Comparison of ENCODE assay signal across 8 mouse cellular contexts in the genomic region with DNA sequence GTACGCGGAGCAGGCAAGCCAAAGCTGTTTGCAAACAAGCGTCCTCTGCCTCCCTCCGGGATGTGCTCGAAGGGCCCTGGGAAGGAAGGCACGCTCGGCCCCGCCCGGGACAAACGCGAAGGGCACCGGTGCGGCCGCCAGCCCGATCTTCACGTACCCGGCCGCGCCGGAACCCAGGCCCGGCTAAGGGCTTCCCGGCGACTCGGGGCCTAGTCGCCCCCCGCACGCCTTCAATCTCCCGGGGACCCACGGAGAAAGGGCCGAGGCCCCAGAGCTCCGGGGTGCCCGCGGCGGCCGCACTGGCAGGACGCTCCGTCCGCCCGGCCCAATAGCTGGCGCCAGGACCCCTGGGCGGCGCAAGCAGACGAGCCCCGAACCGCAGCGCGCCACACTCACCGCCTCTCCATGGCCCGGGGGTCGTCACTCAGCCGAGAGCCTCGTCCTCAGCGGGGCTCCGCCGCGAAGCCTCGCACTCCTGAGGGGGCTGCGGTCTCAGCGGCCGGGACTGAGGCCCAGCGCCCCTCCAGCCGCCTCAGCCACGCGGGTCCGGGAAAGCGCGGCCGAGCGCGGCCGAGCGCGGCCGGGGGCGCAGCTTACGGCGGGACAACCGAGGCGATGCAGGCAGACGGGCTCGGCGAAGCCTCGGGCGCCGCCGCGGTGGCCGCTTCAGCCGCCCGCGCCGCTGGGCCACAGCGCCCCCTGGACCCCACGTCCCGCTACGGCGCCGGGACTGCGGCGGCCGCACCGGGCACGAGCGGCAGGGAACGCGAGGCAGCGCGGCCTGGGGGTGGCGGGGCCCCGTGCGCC. TPM values are rescaled to one million over a fixed set of nuclear protein-coding genes. Genes with fewer than 3 reads are reported as not detected.
A peak's percentile ranks its signal among the peaks of the same experiment; 100 is the strongest.
DNase-seq lines count a peak whose midpoint lies in the region; ATAC-seq and TF ChIP-seq lines count a peak whose summit lies in the region.

Gene Zfyve9 (minus strand): TSS at position 742 of the 807 bp plus-strand sequence.

- peak within 1 kb of the TSS; percentile 99 for H3K9ac ChIP-seq in embryonic facial prominence, embryonic 11.5 days (replicated peaks; ENCODE audit: low read length)
- H3K9ac ChIP-seq in limb, embryonic 15.5 days, result peak within 1 kb of the TSS; percentile 98
- peak within 1 kb of the TSS; percentile 94 for H3K9ac ChIP-seq in midbrain, embryonic 16.5 days (ENCODE audit: low read depth, low read length)

- peak; percentile 86 for DNase-seq in embryonic facial prominence, embryonic 11.5 days (ENCODE audit: low spot score)
- DNase-seq in heart, adult 8-10 months (ENCODE audit: low spot score), result peak; percentile 51
- peak; percentile 70 to 73 for DNase-seq in kidney, adult 8-10 months
- peak; percentile 19 to 64 for DNase-seq in spleen, adult 2 months (ENCODE audit: low read depth in 1 of 2, low spot score in 2 of 2)

- H3K27ac ChIP-seq in embryonic facial prominence, embryonic 11.5 days (replicated peaks; ENCODE audit: low read depth, low read length), result peak within 1 kb of the TSS; percentile 87
- H3K27ac ChIP-seq in limb, embryonic 15.5 days, result peak within 1 kb of the TSS; percentile 97
- peak within 1 kb of the TSS; percentile 94 for H3K27ac ChIP-seq in midbrain, embryonic 16.5 days (ENCODE audit: low read length)
- peak within 1 kb of the TSS; percentile 57 for H3K27ac ChIP-seq in spleen, adult 2 months (ENCODE audit: insufficient read depth, low read length)

- peak within 1 kb of the TSS; percentile 62 for H3K4me3 ChIP-seq in erythroblast, embryonic 14.5 days (replicated peaks)
- H3K4me3 ChIP-seq in embryonic facial prominence, embryonic 11.5 days (ENCODE audit: low read depth, low read length), result peak within 1 kb of the TSS; percentile 90
- peak within 1 kb of the TSS; percentile 94 for H3K4me3 ChIP-seq in limb, embryonic 15.5 days
- peak within 1 kb of the TSS; percentile 77 for H3K4me3 ChIP-seq in midbrain, embryonic 16.5 days (ENCODE audit: low read depth, low read length)
- H3K4me3 ChIP-seq in spleen, adult 2 months (ENCODE audit: extremely low read depth, insufficient read depth, insufficient read length), result peak within 1 kb of the TSS; percentile 65

- ATAC-seq in erythroblast, adult 5-6 weeks (replicated peaks; ENCODE audit: low FRiP score, poor library complexity, severe bottlenecking), result no peak
- peak; percentile 91 for ATAC-seq in embryonic facial prominence, embryonic 11.5 days (replicated peaks; ENCODE audit: insufficient number of reproducible peaks, low FRiP score, low TSS enrichment, low read depth)
- peak; percentile 92 for ATAC-seq in limb, embryonic 15.5 days (ENCODE audit: insufficient number of reproducible peaks, low FRiP score, low TSS enrichment, low read depth)
- ATAC-seq in midbrain, embryonic 16.5 days, result peak; percentile 90

- peak; percentile 24; the same call in 1 of the 2 replicates for TF ChIP-seq CTCF in spleen, adult 2 months (IDR thresholded peaks at IDR 0.05; ENCODE audit: extremely low read depth, insufficient read depth, insufficient read length, insufficient replicate concordance)

- peaks cover 3% of the 10 kb centered on the region; the same call in 1 of the 2 replicates for H3K9me3 ChIP-seq in erythroblast, embryonic 14.5 days (ENCODE audit: control insufficient read depth, low read length)
- H3K9me3 ChIP-seq in embryonic facial prominence, embryonic 11.5 days (replicated peaks; ENCODE audit: control insufficient read depth, low read length), result no peaks in the 10 kb centered on the region
- H3K9me3 ChIP-seq in limb, embryonic 15.5 days, result no peaks in the 10 kb centered on the region
- H3K9me3 ChIP-seq in midbrain, embryonic 16.5 days (replicated peaks; ENCODE audit: control insufficient read depth, low read length, poor library complexity, severe bottlenecking), result no peaks in the 10 kb centered on the region

- H3K4me1 ChIP-seq in erythroblast, embryonic 14.5 days (ENCODE audit: control insufficient read depth), result peaks cover 9% of the 10 kb centered on the region
- no peaks in the 10 kb centered on the region for H3K4me1 ChIP-seq in embryonic facial prominence, embryonic 11.5 days (ENCODE audit: control insufficient read depth, insufficient read depth, low read length)
- H3K4me1 ChIP-seq in limb, embryonic 15.5 days, result no peaks in the 10 kb centered on the region
- peaks cover 8% of the 10 kb centered on the region for H3K4me1 ChIP-seq in midbrain, embryonic 16.5 days (ENCODE audit: control insufficient read depth, insufficient read depth, low read length)
- H3K4me1 ChIP-seq in spleen, adult 2 months (ENCODE audit: control insufficient read depth, insufficient read depth, insufficient read length), result peaks cover 7% of the 10 kb centered on the region; the same call in 1 of the 2 replicates

- peaks cover 66% of the 10 kb centered on the region for H3K27me3 ChIP-seq in erythroblast, embryonic 14.5 days (ENCODE audit: control insufficient read depth)
- no peaks in the 10 kb centered on the region for H3K27me3 ChIP-seq in embryonic facial prominence, embryonic 11.5 days (ENCODE audit: control insufficient read depth, insufficient read depth, low read length)
- H3K27me3 ChIP-seq in limb, embryonic 15.5 days, result no peaks in the 10 kb centered on the region
- H3K27me3 ChIP-seq in midbrain, embryonic 16.5 days (ENCODE audit: control insufficient read depth, insufficient read depth, low read depth, low read length), result no peaks in the 10 kb centered on the region
- peaks cover 13% of the 10 kb centered on the region for H3K27me3 ChIP-seq in spleen, adult 2 months (ENCODE audit: control insufficient read depth, insufficient read depth, low read length)

- no peaks in the 10 kb centered on the region for H3K36me3 ChIP-seq in erythroblast, embryonic 14.5 days (ENCODE audit: control insufficient read depth)
- no peaks in the 10 kb centered on the region for H3K36me3 ChIP-seq in embryonic facial prominence, embryonic 11.5 days (replicated peaks; ENCODE audit: control insufficient read depth, insufficient read depth, low read depth, low read length)
- H3K36me3 ChIP-seq in limb, embryonic 15.5 days, result no peaks in the 10 kb centered on the region
- no peaks in the 10 kb centered on the region for H3K36me3 ChIP-seq in midbrain, embryonic 16.5 days (ENCODE audit: control insufficient read depth, insufficient read depth, low read length)
- no peaks in the 10 kb centered on the region for H3K36me3 ChIP-seq in spleen, adult 2 months (ENCODE audit: control insufficient read depth, insufficient read depth, low read length)

- H3K4me2 ChIP-seq in embryonic facial prominence, embryonic 11.5 days (ENCODE audit: low read depth, low read length), result peak within 1 kb of the TSS; percentile 76
- peak within 1 kb of the TSS; percentile 60 for H3K4me2 ChIP-seq in limb, embryonic 15.5 days
- H3K4me2 ChIP-seq in midbrain, embryonic 16.5 days (ENCODE audit: low read length), result peak within 1 kb of the TSS; percentile 50

- no peak for TF ChIP-seq POLR2A in spleen, adult 2 months (IDR thresholded peaks at IDR 0.05; ENCODE audit: low read depth, low read length)

- 0% methylated on average over 91 of the region's 111 CpGs for WGBS in embryonic facial prominence, embryonic 11.5 days
- WGBS in limb, embryonic 15.5 days, result under 1% methylated on average over 108 of the region's 111 CpGs
- under 1% methylated on average over 80 of the region's 111 CpGs for WGBS in midbrain, embryonic 16.5 days
- WGBS in spleen, adult 2 months, result 2% methylated on average over 88 of the region's 111 CpGs

RNA-seq across cellular contexts. Expression of gene Zfyve9, which starts in this region (rescaled TPM):
- not detected in 2 replicates for polyA plus RNA-seq in erythroblast, embryonic 14.5 days (2012)
- 1.3 TPM in 1 of 2 replicates, not detected in the other for total RNA-seq in erythroblast, adult 5-6 weeks (2015; ENCODE audit: low replicate concordance)
- 1.7 and 1.8 TPM in 2 replicates for total RNA-seq in erythroblast, adult 5-6 weeks (2017; ENCODE audit: low replicate concordance)
- 3.7 and 3.8 TPM in 2 replicates for polyA plus RNA-seq in embryonic facial prominence, embryonic 11.5 days (2014; fragmentation: Nextera tagmentation; extraction: Ambion mirVana)
- total RNA-seq in heart, adult 8-10 months (2022), result 10 to 100 TPM; 26.8 to 30.7 (median 29.0) TPM
- 5.0 and 6.3 TPM in 2 replicates for polyA plus RNA-seq in limb, embryonic 15.5 days (2015; fragmentation: Nextera tagmentation; extraction: Ambion mirVana)
- 5.7 and 6.3 TPM in 2 replicates for polyA plus RNA-seq in midbrain, embryonic 16.5 days (2015; fragmentation: Nextera tagmentation; extraction: Ambion mirVana)
- 0.63 and 0.99 TPM in 2 replicates for polyA plus RNA-seq in spleen, adult 2 months (2012; rRNA removed)

Comparison
In these comparisons a context has a peak if more than half of its experiments do, and no peak if none do; other contexts are left out.
1. RNA of gene Zfyve9 (total RNA-seq): 26.8 to 30.7 TPM in heart, adult 8-10 months; 1.3 to 1.8 TPM in erythroblast, adult 5-6 weeks; every median in the first group is over 4 times any median in the second.
2. Peak in DNase-seq, H3K4me3 ChIP-seq and H3K27ac ChIP-seq in spleen, adult 2 months; RNA of the gene not detected or under 1 TPM.
3. Peak in every context shown above with its lines, with median percentiles within 50 percentile points of each other: H3K4me3 ChIP-seq, DNase-seq, H3K27ac ChIP-seq, H3K4me2 ChIP-seq and H3K9ac ChIP-seq.